Mouse (Mus musculus) central nervous system, embryonic 18 days (tissue): ENCODE data around the gene Ssxb2. TPM values are rescaled to one million over a fixed set of nuclear protein-coding genes. Genes with fewer than 3 reads are reported as not detected.

Source experiments
- polyA plus RNA-seq: library from polyadenylated mRNA; depleted of rRNA; stranded (reverse); fragments of >200 nt; gene quantifications from 2 replicates; pipeline ENCODE4 v1.2.3, GENCODE M21; 2012; rRNA removed

Gene Ssxb2
- not detected in 2 replicates for polyA plus RNA-seq

DNA sequence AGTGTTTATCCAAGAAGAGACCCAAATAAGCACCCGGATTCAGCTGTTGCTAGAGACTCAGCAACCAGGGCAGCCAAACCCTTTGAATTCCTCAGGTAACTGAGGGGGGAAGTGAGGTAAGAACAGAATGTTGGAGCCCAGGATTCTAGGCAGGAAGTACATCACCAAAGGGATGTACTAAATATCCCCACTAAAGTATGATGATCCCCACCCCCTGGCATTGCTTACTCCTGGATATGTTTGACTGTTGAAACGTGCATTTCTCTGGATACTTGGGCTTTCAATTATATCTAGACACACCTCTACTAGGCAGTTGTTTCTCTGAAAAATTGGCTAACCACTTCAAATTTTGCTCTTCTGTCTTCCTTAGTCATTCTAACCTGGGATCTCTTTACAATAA is at the start of gene Ssxb2:
TSS of gene Ssxb2 (minus strand) at position 101 of the 400 bp plus-strand sequence.

GRCm38 (mm10) chrX:8413005-8413404 is 48.5 kb downstream of the Ssxb2 start, which contains the start of gene Ssxb1:
Gene Ssxb1, plus strand, starts transcription at chrX:8413305.

Other genes starting within 250 kb of the Ssxb2 start
- 46.6 and 46.8 TPM in 2 replicates for gene Ftsj1, start 209.3 kb downstream of the Ssxb2 start, polyA plus RNA-seq
- gene Slc38a5, start 190.6 kb downstream of the Ssxb2 start, polyA plus RNA-seq, result 23.1 and 26.9 TPM in 2 replicates
- gene Ssxb10, start 134.3 kb downstream of the Ssxb2 start, polyA plus RNA-seq, result not detected in 2 replicates
- not detected in 2 replicates for gene Ssxb9, start 94.7 kb downstream of the Ssxb2 start, polyA plus RNA-seq
- not detected in 2 replicates for gene Ssxb1, start 48.4 kb downstream of the Ssxb2 start, polyA plus RNA-seq
- not detected in 2 replicates for gene Gm14459, start 63.2 kb upstream of the Ssxb2 start, polyA plus RNA-seq
- gene Ssxb6, start 86.5 kb upstream of the Ssxb2 start, polyA plus RNA-seq, result not detected in 2 replicates
- gene Ssxb3, start 130.1 kb upstream of the Ssxb2 start, polyA plus RNA-seq, result not detected in 2 replicates
- gene Ssxb8, start 229.1 kb upstream of the Ssxb2 start, polyA plus RNA-seq, result not detected in 2 replicates